Mouse (Mus musculus): ENCODE measurements at regions not wholly inside any gene's neighbourhood (a gene's known extent, or its start where the extent isn't known, plus 50 kb on each side); places are given as distances from the start of the nearest gene placed in this dataset.

DNA sequence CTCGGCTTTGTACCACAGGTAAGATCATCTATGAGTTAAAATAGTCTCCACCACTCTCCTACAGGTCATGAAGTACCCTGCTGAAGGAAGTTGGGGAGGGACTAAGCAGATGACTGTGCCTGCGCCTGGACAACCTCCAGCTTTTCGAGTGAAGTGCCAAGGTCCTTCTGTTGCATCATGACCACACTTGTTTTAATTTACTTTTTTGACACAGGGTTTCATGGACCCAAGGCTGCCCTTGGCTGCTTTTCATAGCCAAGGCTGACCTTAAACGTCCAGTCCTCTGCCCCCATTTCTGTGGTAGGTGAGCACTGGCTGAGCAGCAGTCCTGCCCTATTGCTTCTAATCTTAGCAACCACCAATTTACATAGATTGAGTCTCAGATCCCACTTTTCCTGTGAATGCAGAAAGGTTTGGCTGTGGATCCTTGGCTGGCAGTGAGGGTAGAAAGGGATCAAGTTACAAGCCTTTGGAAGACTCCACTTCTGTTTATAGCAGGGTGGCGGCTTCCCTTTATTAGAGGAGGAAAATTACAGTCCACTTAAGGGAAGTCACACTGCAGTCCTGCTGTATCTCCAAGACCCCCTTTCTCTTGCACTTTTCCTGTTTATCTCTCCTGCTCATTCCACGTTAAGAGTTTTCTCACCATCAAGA lies 213.5 kb upstream of the Id2 start:
- DNase-seq (ENCODE audit: low read depth in 2 of 2, low spot score in 2 of 2), result no peak

DNA sequence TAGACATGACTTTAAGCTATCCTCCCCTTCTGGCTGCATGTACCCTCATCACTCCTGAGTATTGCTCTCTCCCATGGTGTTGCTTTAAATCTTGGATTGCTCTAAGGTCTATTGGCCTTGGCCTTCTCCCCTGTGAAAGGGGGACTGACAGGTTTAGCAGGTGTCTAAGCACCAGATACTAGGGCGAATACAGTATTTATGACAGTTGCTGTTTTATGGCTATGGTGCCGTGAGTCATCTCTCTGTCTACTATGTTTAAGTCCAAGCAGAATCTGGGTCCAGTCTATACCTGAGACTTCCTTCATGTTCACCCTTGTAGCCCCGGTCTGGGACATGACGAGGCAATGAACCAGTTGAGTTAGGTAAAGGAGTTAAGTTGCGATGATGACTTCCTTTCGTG lies 212.3 kb upstream of the Id2 start:
- DNase-seq (ENCODE audit: low read depth in 2 of 2, low spot score in 2 of 2), result no peak

DNA sequence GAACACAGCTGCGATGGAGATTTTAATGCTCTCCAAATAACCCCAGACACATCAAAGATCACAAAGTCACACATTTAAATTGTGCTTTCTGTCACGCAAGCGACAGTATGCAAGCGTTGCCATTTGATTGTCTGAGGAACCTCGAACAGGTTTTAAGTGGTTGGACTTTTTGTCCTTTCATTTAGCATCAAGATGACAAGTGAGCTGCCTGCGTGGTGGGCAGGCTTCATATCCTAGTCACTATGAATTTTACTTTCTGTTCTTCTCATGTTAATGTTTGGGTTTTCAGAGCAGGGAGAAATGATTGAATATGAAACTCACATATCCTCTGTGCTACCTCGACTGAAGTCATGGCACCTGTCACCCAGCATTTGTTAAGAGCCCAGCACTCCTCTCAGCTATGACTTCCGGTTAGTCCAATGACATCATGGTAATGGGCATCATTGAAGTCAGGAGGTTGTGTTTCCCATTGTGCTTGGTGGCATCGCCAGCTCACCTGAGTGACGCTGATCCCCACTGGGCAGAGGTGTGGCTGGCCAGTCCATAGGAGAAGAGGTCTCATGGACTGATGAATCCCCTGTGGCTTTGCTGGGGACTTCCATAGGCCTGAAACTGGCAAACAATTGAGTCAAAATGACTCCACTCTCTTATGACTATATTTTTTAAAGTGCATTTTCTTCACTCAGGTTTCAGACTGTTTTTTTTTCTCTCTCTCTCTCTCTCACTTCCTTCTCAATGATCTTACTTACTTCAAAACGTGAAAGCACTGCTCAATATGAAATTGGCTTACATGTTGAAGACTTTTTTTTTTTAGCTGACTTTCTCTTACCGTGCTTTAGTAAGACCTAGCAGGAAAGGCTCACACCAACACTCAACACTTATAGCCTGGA lies 209.1 kb upstream of the Id2 start:
- no peak for DNase-seq (ENCODE audit: low read depth in 2 of 2, low spot score in 2 of 2)

DNA sequence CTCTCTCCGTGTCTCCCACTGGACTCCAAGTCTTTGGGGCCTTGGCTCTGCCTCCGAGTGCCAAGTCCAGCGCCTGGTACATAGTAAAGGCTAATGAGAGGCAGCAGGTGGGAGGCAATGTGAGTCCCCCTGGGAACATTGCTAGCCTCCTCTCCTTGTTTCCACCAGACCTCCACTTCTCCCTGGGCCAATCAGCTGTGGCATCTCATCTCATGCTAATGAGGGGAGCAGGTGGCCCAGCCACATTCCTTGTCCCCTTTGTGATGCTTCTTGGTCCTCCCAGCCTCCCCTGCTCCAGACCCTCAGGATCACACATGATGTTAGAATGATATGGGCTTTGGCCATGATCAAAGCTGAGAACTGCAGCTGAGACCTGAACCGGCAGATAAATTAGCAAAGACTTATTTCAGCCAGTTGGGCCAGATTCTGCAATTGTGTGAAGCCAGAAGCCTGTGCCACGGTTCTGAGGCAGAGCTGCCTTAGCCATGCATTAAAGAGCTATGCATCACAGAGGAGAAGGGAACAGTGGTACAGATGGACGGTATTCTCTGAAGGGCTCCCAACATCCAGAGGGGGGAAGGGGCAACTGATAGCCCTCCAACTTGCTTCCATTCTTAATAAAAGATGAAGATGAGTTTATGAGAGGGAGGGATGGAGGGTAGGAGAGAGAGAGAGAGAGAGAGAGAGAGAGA lies 208.0 kb upstream of the Id2 start:
- DNase-seq (ENCODE audit: low read depth in 2 of 2, low spot score in 2 of 2), result no peak

DNA sequence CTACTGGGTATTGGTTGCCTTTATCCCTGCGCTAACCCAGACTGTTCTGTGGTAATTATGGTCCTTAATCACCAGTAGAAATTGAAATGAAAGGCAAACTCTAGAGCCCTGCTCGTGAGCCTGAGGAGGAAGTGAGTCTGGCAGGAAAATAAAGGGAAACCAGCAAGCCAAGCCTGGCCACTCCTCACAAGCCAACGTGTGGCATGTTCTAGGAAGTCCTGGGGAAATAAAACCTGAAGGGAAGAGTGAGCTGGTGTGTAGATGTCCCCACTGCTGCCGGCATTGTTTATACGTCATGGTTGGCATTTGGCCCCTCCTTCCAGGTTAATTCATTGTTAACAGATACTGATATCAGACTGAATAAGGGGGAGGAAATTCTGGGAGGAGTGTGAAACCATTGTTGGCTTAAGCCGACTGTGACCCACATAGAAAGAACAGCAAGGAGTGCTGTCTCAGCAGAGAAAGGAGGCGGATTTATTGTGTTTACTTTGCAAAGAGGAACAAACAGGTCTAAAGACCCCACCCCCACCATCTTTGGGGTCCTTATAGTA lies 206.6 kb upstream of the Id2 start:
- DNase-seq (ENCODE audit: low read depth in 2 of 2, low spot score in 2 of 2), result no peak

DNA sequence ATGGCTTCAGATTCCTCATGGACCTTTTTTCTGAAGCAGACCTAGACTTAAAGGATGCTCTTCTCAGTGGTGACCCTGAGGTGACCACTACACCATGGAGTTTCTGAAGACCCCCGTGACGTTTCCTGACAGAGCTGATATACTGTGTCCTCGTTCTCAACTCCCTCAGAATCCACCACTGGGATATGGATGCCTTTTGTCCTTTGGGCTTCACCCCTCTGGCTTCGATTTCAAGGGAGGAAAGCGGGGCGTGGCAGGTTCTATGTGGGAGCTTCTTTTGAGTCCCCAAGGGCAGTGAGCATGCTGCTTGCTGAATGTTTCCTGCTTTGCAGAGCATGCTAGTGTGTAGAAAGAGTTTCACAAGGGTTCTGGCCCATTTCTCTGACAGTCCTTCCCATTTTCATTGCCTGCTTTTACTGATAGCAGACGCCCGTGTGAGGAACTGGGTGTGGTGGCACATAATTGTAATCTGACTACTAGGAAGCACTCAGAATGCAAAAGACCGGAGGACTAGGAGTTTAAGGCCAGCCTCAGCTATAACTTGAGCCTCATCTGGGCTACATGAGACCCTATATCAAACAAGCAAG lies 204.0 kb upstream of the Id2 start:
- no peak for DNase-seq (ENCODE audit: low read depth in 2 of 2, low spot score in 2 of 2)

DNA sequence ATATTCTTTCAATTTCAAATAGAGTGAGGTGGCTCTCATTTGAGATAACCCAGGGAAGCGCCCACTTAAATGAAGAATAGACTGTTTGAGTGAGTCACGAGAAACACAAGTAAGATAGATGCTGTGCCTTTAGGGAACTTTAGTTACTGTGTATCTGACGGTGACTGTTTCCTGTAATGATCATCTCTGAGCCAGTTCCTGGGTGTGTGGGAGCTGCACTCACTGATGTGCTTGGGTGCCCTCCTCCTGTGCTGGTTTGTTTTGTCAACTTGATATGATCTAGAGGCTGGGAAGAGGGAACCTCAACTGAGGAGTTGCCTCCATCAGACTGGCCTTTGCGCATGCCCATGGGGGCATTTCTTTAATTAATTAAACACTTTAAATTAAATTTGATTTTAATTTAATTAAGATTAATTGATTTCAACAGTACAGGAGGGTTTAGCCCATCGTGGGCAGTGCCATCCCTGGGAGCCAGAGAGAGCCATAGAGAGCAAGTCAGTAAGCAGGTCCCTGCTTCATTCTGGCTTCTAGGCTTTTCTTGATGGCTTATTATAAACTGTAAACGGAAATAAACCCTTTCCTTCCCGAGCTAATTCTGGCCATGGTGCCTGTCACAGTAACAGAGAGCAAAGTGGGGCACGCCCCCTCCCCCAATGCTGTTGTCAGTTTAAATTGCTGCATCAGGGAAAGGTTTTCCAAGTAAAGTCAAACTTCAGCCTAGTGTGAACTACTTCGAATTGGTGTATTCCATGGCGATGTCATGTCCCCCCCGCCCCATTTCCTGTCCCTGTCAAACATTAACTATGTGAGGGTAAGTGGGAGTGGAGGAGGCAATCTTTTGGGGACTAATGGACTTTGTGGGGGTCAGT lies 202.9 kb upstream of the Id2 start:
- no peak for DNase-seq (ENCODE audit: low read depth in 2 of 2, low spot score in 2 of 2)

DNA sequence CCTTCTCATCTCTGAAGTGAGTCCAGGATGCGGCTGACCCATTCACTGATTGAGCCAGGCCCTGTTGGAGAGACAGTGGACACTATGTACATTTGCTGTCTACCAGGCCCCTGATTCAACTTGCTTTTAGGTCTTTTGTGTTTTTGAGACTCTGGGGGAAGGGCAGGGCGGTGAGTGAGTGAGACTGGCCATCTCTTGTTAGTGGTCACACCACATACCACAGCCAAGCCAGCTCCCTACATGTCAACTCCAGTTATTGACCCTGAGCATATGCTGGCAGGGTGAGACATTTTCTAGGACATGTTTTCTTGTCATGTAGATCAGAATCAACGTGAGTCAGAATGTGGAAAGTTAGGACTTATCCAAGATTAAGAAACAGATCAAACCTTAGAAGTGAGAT lies 201.8 kb upstream of the Id2 start:
- no peak for DNase-seq (ENCODE audit: low read depth in 2 of 2, low spot score in 2 of 2)

DNA sequence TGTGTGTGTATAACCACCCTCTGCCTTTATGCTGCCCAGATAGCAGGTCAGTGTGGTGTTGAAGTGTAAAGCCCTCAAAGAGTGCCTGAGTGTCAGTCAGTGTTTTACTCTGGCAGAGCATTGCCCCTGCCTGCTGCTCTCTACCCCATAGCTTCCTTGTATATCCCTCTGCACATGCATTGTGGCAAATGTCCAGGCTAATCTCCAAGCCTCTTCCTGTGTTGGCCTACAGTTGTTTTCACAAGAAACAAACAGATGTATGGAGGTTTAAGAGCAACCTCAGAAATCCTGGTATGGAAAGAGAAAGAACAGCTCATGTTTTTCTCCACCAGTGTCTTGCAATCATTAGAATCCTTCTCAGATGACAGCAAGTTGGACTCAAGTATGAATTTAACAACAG lies 201.0 kb upstream of the Id2 start:
- DNase-seq (ENCODE audit: low read depth in 2 of 2, low spot score in 2 of 2), result no peak

DNA sequence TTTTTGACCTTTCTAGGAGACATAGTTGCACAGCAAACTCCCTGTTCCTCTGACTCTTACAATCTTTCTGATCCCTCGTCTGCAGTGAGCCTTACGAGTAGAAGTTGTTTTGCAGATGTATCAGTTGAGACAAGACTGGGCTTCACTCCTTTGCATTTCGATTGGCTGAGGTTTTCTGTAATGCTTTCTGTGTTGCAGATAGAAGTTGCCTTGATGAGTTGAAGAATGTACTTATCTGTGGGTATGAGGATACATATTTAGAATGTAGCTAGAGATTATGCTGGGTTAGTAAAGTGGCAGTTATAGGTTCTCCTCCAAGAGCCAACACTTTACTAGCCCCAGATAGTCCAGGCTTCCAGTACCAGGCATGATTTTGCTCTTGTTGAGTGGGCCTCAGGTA lies 199.7 kb upstream of the Id2 start:
- no peak for DNase-seq (ENCODE audit: low read depth in 2 of 2, low spot score in 2 of 2)

DNA sequence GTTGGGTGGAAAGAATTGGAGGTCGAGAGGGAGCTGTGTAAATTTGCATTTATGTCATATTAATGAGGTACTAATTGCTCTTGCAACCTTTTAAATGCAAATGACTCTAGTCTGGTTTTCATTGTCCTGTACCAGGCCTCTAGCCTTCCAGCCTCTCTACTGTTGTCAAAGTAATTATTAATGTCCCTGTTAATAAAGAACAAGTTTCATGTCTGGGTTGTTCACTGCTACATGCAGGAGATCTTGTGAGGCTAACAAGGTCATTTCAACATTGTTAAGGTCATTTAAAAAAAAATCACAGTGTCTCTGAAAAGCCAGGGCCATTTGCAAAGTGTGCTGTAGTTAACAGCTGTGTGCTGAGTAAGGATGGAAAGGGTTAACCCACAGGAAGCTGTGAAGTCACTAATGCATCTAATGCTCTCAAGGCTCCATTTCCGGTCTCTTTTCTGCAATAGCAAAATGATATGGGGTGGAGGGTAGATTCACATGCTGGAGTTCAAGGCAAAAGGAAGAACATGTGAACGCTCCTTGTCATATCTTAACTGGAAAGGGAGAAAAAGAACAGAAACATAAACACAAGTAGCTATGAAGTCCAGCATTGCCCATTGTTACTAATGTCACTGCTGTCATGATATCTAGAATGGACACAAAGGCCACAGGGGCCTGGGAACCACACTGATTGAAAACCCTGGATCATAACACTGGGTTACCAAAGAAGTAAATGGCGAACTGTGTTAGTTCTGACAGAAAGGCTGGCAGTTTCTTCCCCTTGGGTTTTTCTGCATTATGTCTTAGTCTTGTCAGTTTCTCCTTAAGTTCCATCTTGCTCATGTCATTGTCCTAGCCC lies 197.5 kb upstream of the Id2 start:
- no peak for DNase-seq (ENCODE audit: low read depth in 2 of 2, low spot score in 2 of 2)

DNA sequence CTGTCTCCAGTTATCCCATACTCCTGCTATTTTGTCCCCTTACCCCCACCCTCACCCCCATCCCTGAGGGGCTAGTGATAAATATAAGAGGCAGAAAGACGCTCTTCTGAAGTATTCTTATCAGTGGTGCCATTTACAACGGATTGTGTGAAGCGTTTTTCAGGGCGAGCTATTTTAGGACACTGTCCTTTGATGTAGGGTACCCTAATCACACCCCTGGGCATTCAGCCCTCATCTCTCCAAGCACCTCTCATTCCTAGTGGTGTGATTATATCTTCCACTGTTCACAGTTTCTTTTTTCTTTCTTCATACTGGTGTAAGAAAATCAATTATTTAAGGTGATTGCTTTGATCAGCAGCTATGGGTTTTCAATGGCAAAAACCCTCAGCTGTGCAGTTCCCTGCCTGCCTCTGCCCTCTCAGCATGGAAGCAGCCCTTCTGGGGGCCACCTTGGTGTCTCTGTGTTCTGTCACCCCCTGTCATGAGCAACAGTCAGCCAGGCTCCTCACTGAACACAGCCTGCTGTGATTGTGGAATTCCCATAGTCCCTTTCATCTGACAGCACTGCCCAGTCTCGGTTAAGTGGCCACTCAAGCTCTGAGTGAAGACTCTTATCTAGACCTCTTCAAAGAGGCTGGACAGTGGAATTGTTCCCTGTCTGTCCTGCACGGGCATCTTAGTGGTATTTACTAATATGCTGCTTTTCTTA lies 196.7 kb upstream of the Id2 start:
- DNase-seq (ENCODE audit: low read depth in 2 of 2, low spot score in 2 of 2), result no peak

DNA sequence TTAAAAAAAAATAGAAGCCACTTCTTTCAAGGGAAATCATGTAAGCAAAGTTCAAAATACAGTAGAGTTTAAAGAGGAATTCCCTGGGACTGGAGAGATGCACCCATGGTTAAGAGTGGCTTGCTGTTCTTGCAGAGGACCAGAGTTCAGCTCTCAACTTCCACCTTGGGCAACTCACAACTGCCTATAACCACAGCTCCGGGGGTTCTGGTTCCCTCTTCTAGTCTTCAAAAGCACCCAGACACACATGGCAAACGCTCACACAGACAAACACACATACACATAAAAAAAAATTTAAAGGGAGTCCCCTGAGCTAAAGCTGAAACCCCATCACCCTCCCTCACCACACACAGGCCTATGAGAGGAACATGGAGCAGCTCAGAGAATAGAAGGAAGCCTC lies 192.4 kb upstream of the Id2 start:
- no peak for DNase-seq (ENCODE audit: low read depth in 2 of 2, low spot score in 2 of 2)

DNA sequence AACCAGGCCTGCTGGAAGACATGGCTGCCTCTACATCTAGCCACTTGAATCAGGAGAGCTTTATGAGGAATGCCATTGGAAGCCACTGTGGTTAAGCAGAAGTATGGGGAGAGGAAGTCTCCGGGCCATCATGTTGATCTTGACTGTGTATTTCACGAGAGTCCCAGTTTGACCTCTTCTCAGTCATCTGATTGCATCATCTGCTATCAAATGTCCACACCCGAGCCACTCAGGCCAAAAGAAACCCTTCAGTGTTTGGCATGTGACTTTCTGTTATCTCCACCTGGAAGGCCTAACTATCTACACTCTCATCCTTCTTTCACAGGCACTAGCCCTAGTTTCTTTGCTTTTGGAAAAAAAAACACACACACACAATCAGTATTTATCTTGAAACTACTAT lies 186.9 kb upstream of the Id2 start:
- DNase-seq (ENCODE audit: low read depth in 2 of 2, low spot score in 2 of 2), result no peak

DNA sequence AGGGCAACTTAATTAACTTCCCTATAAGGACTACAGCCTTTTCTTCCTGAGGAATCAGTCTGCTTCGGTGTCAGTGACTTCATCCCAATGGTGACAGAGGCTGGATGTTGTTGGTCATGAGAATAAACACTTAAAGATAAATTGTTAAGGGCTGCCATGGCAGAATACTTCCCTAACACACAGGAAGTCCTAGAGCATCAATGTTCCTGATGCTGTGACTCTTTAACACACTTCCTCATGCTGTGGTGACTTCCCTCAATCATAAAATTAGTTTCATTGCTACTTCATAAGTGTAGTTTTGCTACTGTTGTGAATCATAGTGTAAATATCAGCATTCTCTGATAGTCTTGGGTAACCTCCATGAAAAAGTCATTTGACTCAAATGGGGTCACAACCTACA lies 184.5 kb upstream of the Id2 start:
- no peak for DNase-seq (ENCODE audit: low read depth in 2 of 2, low spot score in 2 of 2)

DNA sequence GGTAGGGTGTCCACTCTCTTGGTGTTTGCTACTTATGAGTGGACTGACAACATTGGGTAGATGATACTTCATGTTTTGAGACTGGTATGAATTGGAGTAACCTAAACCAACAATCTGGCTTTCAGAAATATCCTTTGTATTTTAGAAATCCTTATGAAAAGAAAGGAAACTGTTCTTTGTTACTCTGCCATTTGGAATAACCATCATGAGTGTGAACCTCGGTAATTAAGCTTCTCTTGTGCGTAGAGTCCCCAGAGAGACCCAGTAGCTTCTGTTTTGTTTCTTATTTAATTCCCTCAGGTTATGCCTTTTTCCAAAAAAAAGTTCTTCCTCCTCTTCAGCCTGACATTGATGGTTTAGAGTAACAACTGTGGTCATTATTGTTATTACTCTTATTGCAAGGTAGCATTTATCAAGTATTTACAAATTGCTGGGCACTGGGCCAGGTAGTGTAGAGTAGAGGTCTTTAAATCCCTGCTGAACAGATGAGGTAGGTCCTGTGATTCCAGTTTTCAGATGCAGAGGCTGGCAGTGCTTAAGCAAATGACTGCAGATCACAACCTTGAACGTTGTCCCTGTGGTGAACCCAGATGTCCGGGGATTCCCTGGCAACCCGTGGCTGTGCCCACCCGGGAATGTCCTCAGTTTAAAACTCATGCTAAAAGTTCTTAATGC lies 176.8 kb upstream of the Id2 start:
- no peak for DNase-seq (ENCODE audit: low read depth in 2 of 2, low spot score in 2 of 2)

DNA sequence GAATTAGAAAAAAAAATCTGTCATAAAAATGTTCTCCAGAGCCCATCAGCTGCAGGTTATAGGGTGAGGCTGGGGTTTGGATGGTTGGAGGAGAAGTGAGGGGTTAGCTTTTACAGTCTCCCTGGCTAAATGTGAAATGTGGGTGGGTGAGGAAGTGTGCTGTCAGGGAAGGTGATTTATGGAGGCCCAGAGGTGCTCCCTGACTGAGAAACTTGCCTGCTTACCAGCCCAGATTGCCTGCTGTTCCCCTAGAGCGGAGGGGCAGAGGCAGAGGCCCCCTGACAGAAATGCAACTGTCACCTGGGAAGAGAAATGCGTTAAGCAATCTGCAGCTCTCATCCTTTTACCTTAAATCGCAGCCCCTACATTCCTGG lies 175.8 kb upstream of the Id2 start:
- no peak for DNase-seq (ENCODE audit: low read depth in 2 of 2, low spot score in 2 of 2)

DNA sequence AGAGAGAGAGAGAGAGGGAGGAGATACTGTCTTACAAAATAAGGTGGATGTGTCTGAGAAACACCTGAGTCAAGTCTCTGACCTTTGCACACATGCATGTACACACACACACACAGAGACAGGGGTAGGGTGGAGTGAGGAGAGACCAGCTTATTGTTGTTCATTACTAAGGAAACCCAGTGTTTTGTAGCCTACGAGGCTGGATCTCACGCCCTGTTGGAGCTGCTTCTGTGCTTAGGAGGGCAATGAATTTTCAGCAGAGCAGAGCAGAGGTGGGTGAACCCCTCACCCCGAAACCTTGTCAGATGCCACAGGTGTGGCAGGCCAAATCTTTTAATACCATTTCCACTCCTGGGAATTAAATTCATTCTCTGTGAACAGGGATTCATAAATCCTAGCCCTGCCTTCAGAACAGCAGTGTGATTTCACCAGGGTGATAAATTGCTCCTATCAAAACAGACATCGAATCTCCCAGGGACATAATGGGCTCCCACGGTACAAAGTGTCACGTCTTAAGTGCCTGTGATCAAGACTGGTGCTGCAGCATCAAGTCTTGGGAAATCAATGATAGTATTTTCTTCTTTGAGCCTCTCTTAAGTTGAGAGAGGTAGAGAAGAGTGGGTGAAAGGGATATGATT lies 175.3 kb upstream of the Id2 start:
- no peak for DNase-seq (ENCODE audit: low read depth in 2 of 2, low spot score in 2 of 2)
